Mouse (Mus musculus) heart, adult 2 months (tissue): ENCODE measurements around the gene Galnt18.

ENCODE experiments used
- CTCF ChIP-seq: fragments of 200-600 bp; IDR thresholded peaks from 2 replicates; pipeline ENCODE4 v1.8.1; 2022; ENCODE audit warnings: antibody characterized with exemption, mild to moderate bottlenecking, moderate library complexity
- POLR2A ChIP-seq: fragments of 200-500 bp; IDR thresholded peaks from 2 replicates; pipeline ENCODE4 v1.6.1; 2011; ENCODE audit warnings: mild to moderate bottlenecking, low read depth, low read length, control low read depth; ENCODE audit not compliant: insufficient read depth

DNA sequence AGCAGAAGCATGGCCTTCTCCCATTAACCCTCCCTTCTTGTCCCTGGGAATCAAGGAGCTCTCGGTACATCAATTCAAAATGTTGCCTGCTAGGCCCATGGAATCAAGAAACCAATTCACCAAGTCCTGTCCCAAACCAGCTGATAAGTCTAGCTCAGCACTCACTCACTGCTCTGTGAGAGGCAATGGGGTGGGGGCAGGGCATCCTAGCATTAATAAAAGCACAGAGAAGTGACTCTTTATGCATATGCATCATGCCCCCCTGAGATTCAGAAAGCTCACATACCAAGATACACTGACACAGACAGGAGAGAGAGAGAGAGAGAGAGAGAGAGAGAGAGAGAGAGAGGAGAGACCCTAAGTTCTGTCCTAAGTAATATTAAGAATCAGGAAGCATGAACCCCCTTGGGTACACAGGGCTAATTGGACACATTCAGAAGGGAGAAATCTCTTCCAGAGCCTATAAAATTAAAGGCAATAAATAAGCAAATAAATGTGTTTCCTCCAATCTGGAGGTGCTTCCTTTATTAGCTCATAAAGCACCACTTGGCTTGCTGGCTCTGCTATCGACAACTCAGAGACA, 141.8 kb downstream of the Galnt18 start:
- no peak for TF ChIP-seq POLR2A
- no peak for TF ChIP-seq CTCF
